Mouse (Mus musculus) heart, adult 2 months (tissue): Measurements from ENCODE around the gene Mbip. TPM values are rescaled to one million over a fixed set of nuclear protein-coding genes. Genes with fewer than 3 reads are reported as not detected.

Experiments
- DNase-seq, 2 experiments: peaks; one replicate each; pipeline ENCODE4 v3.0.0; 2021
- H3K27ac ChIP-seq: fragments of 200-600 bp; 2 replicates; pipeline ENCODE4 v1.8.1; 2022
- H3K27me3 ChIP-seq: fragments of 200-500 bp; 2 replicates; pipeline ENCODE4 v1.6.1; 2012; ENCODE audit warnings: mild to moderate bottlenecking, low read length, inconsistent platforms, mixed read lengths; ENCODE audit not compliant: control insufficient read depth, insufficient read depth
- H3K36me3 ChIP-seq: fragments of 200-500 bp; 2 replicates; pipeline ENCODE4 v1.6.1; 2012; ENCODE audit warnings: low read length, inconsistent platforms; ENCODE audit not compliant: control insufficient read depth, insufficient read depth
- H3K4me1 ChIP-seq: fragments of 200-500 bp; 2 replicates; pipeline ENCODE4 v1.6.1; 2011; ENCODE audit warnings: low read length; ENCODE audit not compliant: control insufficient read depth, insufficient read depth
- H3K4me3 ChIP-seq: fragments of 200-600 bp; 2 replicates; pipeline ENCODE4 v1.8.1; 2022
- H3K79me2 ChIP-seq: fragments of 200-500 bp; replicated peaks from 2 replicates; pipeline ENCODE4 v1.6.1; 2012; ENCODE audit warnings: mild to moderate bottlenecking, inconsistent platforms, low read length, moderate library complexity, mixed read lengths; ENCODE audit not compliant: control insufficient read depth, insufficient read depth
- H3K9ac ChIP-seq: fragments of 200-500 bp; 2 replicates; pipeline ENCODE4 v1.6.1; 2012; ENCODE audit warnings: low read depth, mild to moderate bottlenecking, control low read depth, inconsistent platforms, low read length, mixed read lengths
- CTCF ChIP-seq: fragments of 200-600 bp; IDR thresholded peaks from 2 replicates; pipeline ENCODE4 v1.8.1; 2022; ENCODE audit warnings: antibody characterized with exemption, mild to moderate bottlenecking, moderate library complexity
- EP300 ChIP-seq: fragments of 200-500 bp; IDR thresholded peaks from 2 replicates; pipeline ENCODE4 v1.6.1; 2011; ENCODE audit warnings: low read depth, low read length, control low read depth; ENCODE audit not compliant: insufficient read depth
- POLR2A ChIP-seq: fragments of 200-500 bp; IDR thresholded peaks from 2 replicates; pipeline ENCODE4 v1.6.1; 2011; ENCODE audit warnings: mild to moderate bottlenecking, low read depth, low read length, control low read depth; ENCODE audit not compliant: insufficient read depth
- WGBS: fragments of 180-500 bp; shearing (Covaris S2); methylation state at CpG from one replicate; pipeline ENCODE4 v1.1.7; 2018; 5-methylcytosine and 5-hydroxymethylcytosine counted together
- intact Hi-C: fragments of 180-260 bp; cut with DNase I; formaldehyde crosslinking; loops from one replicate; pipeline ENCODE4 v1.15.1; 2025
- polyA plus RNA-seq: library from polyadenylated mRNA; depleted of rRNA; stranded (reverse); fragments of >200 nt; gene quantifications from 2 replicates; pipeline ENCODE4 v1.2.3, GENCODE M21; 2012; rRNA removed
- total RNA-seq, 2 experiments: library from RNA; stranded (reverse); gene quantifications; 2 replicates each; pipeline ENCODE4 v1.2.3; 2021

Gene Mbip
- total and polyA plus RNA-seq, 3 experiments: 4.9 to 7.7 (median 5.0) TPM

DNA sequence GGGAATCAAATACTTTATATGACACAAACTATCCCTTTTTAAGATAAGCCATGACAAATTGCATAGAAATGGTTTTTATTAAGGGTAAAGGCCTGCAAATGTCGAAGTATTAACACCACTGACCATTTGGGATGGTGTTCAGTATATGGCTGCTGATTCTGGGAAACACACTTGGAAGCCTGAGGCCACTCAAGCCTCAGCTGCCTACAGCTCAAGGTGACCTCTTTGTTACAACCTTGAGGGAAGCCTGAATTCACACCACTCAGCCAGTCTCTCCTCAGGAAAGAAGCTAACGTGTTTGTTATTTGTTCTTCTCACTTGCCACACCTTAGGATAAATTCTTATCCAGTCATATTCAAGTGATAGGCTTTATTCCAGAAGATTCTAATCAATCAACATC lies 61.5 kb downstream of the Mbip start:
- no peaks in the 10 kb centered on the region for H3K27me3 ChIP-seq
- no peak overlapping the region for H3K4me3 ChIP-seq
- H3K9ac ChIP-seq: no peak overlapping the region
- no peak overlapping the region for H3K27ac ChIP-seq
- no peak for DNase-seq
- TF ChIP-seq CTCF (no peak), POLR2A (no peak), EP300 (no peak)
- WGBS: 48% methylated on average over 2 of the region's 2 CpGs
- intact Hi-C loops: no loop called here
- no peaks in the 10 kb centered on the region for H3K4me1 ChIP-seq
- H3K36me3 ChIP-seq: no peaks in the 10 kb centered on the region
- no peaks in the 10 kb centered on the region for H3K79me2 ChIP-seq

DNA sequence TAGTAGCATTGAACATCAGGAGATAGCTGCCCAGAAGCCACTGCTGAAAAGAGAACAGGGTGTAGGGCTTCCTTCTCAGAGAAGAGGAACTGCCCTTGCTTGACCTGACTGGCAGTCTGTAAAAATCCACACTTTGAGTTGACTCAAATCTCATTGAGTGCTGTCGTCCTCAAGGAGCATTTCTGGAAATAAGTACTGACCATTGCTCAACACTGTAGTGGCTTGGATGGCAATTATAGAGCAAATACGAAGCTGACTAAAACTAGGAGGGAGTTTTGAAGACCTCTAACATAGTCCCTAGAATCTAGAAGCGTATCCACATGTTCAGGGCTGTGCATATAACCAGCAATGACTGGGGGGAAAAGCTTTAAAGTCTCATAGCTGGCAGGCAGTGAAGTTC lies 64.0 kb downstream of the Mbip start:
- TF ChIP-seq EP300 (no peak), POLR2A (no peak), CTCF (no peak)
- WGBS: 76% methylated on average over 3 of the region's 3 CpGs
- no peaks in the 10 kb centered on the region for H3K4me1 ChIP-seq
- H3K27ac ChIP-seq: no peak overlapping the region
- H3K79me2 ChIP-seq: no peaks in the 10 kb centered on the region
- no peak overlapping the region for H3K9ac ChIP-seq
- no peaks in the 10 kb centered on the region for H3K36me3 ChIP-seq
- no peaks in the 10 kb centered on the region for H3K27me3 ChIP-seq
- intact Hi-C loops: no loop called here
- DNase-seq: no peak
- no peak overlapping the region for H3K4me3 ChIP-seq

Other genes with a start within 250 kb of the Mbip start
- gene Nkx2-1, start 191.0 kb upstream of the Mbip start, total RNA-seq: not detected
- gene Nkx2-1, start 191.0 kb upstream of the Mbip start, polyA plus RNA-seq: 0.68 TPM in 1 of 2 replicates, not detected in the other